Mouse (Mus musculus): Measurements from ENCODE around the gene Mcoln1.

GRCm38 (mm10) chr8:3464309-3464708 is 35.9 kb upstream of the Mcoln1 start:
- TF ChIP-seq CTCF (IDR thresholded peaks at IDR 0.05; ENCODE audit: low read depth) (peak; percentile 75), EP300 (IDR thresholded peaks at IDR 0.05; ENCODE audit: low read depth) (no peak)
